Mouse (Mus musculus) forebrain, embryonic 12.5 days (tissue): ENCODE results near the gene C130050O18Rik. TPM values are rescaled to one million over a fixed set of nuclear protein-coding genes. Genes with fewer than 3 reads are reported as not detected.

Source experiments
- ATAC-seq: fragments of 200-750 bp; cut with Nextera tagmentation; 2 replicates; pipeline ENCODE4 v1.8.0; 2017; ENCODE audit warnings: moderate TSS enrichment; ENCODE audit not compliant: low FRiP score
- H3K27ac ChIP-seq: fragments of 300-500 bp; sonication (generic); 2 replicates; pipeline ENCODE4 v1.5.1; 2016; ENCODE audit warnings: mild to moderate bottlenecking
- H3K27me3 ChIP-seq: fragments of 300-500 bp; sonication (generic); 2 replicates; pipeline ENCODE4 v1.6.1; 2016; ENCODE audit warnings: mild to moderate bottlenecking
- H3K36me3 ChIP-seq: fragments of 300-500 bp; sonication (generic); replicated peaks from 2 replicates; pipeline ENCODE4 v1.6.1; 2016; ENCODE audit warnings: mild to moderate bottlenecking
- H3K4me1 ChIP-seq: fragments of 300-500 bp; sonication (generic); 2 replicates; pipeline ENCODE4 v1.6.1; 2016
- H3K4me2 ChIP-seq: fragments of 300-500 bp; sonication (generic); 2 replicates; pipeline ENCODE4 v1.6.1; 2016; ENCODE audit warnings: mild to moderate bottlenecking, moderate library complexity
- H3K4me3 ChIP-seq: fragments of 300-500 bp; sonication (generic); replicated peaks from 2 replicates; pipeline ENCODE4 v1.5.1; 2016; ENCODE audit warnings: mild to moderate bottlenecking
- H3K9ac ChIP-seq: fragments of 300-500 bp; sonication (generic); 2 replicates; pipeline ENCODE4 v1.6.1; 2016; ENCODE audit warnings: mild to moderate bottlenecking
- H3K9me3 ChIP-seq: fragments of 300-500 bp; sonication (generic); 2 replicates; pipeline ENCODE4 v1.6.1; 2016
- WGBS: fragments of 180-500 bp; shearing (Covaris S2); methylation state at CpG from one replicate; pipeline ENCODE4 v1.1.7; 2016; 5-methylcytosine and 5-hydroxymethylcytosine counted together
- polyA plus RNA-seq: library from polyadenylated mRNA; unstranded; fragments of >200 nt; fragmentation: Nextera tagmentation; extraction: Ambion mirVana; gene quantifications from 2 replicates; pipeline ENCODE4 v1.2.1, GENCODE M21; 2016

Gene C130050O18Rik
- polyA plus RNA-seq, result 0.10 and 0.22 TPM in 2 replicates

GRCm38 (mm10) chr5:139404801-139405401 is at the start of gene C130050O18Rik:
C130050O18Rik (plus strand) TSS chr5:139405280.
- Histone ChIP-seq H3K4me3 (no peak within 1 kb of the TSS), H3K9me3 (no peaks in the 10 kb centered on the region), H3K27me3 (no peaks in the 10 kb centered on the region), H3K36me3 (no peaks in the 10 kb centered on the region), H3K27ac (no peak within 1 kb of the TSS), H3K4me2 (no peak within 1 kb of the TSS), H3K4me1 (peaks cover 7% of the 10 kb centered on the region; the same call in 1 of the 2 replicates), H3K9ac (no peak within 1 kb of the TSS)
- 86% methylated on average over 6 of the region's 6 CpGs for WGBS
- no peak for ATAC-seq

GRCm38 (mm10) chr5:139358653-139359052 is 46.4 kb upstream of the C130050O18Rik start:
- Histone ChIP-seq H3K27me3 (no peaks in the 10 kb centered on the region), H3K27ac (no peak overlapping the region), H3K4me3 (no peak overlapping the region), H3K36me3 (peaks cover 2% of the 10 kb centered on the region; the same call in 1 of the 2 replicates), H3K4me1 (no peaks in the 10 kb centered on the region), H3K9ac (no peak overlapping the region), H3K9me3 (no peaks in the 10 kb centered on the region), H3K4me2 (no peak overlapping the region)
- 78% methylated on average over 2 of the region's 2 CpGs for WGBS
- ATAC-seq, result peak; percentile 31; the same call in 1 of the 2 replicates

GRCm38 (mm10) chr5:139359244-139359643 is 45.8 kb upstream of the C130050O18Rik start:
- peaks cover 2% of the 10 kb centered on the region; the same call in 1 of the 2 replicates for H3K36me3 ChIP-seq
- no peaks in the 10 kb centered on the region for H3K27me3 ChIP-seq
- no peak for ATAC-seq
- no peak overlapping the region for H3K4me3 ChIP-seq
- H3K27ac ChIP-seq, result no peak overlapping the region
- 0 out of 2 replicates have a peak, but pooled peaks cover under 1% of the 10 kb centered on the region for H3K4me1 ChIP-seq
- H3K9ac ChIP-seq, result no peak overlapping the region
- 97% methylated on average over 5 of the region's 5 CpGs for WGBS
- H3K4me2 ChIP-seq, result no peak overlapping the region
- H3K9me3 ChIP-seq, result no peaks in the 10 kb centered on the region

- H3K27me3 ChIP-seq, result no peaks in the 10 kb centered on the region
- ATAC-seq, result no peak
- 0 out of 2 replicates have a peak, but pooled peaks cover 2% of the 10 kb centered on the region for H3K36me3 ChIP-seq
- H3K4me3 ChIP-seq, result no peak overlapping the region
- H3K4me1 ChIP-seq, result peaks cover 14% of the 10 kb centered on the region
- no peak overlapping the region for H3K9ac ChIP-seq
- H3K4me2 ChIP-seq, result no peak overlapping the region
- no peaks in the 10 kb centered on the region for H3K9me3 ChIP-seq
- H3K27ac ChIP-seq, result no peak overlapping the region
- 64% methylated on average over 7 of the region's 7 CpGs for WGBS
Observed at GRCm38 (mm10) chr5:139363858-139364257, 41.2 kb upstream of the C130050O18Rik start.

GRCm38 (mm10) chr5:139364260-139364910 is 40.7 kb upstream of the C130050O18Rik start:
- no peaks in the 10 kb centered on the region for H3K9me3 ChIP-seq
- WGBS, result 40% methylated on average over 12 of the region's 12 CpGs
- H3K36me3 ChIP-seq, result 0 out of 2 replicates have a peak, but pooled peaks cover 2% of the 10 kb centered on the region
- H3K4me2 ChIP-seq, result no peak overlapping the region
- H3K4me1 ChIP-seq, result peaks cover 15% of the 10 kb centered on the region
- H3K27ac ChIP-seq, result no peak overlapping the region
- H3K27me3 ChIP-seq, result no peaks in the 10 kb centered on the region
- ATAC-seq, result peak; percentile 69
- no peak overlapping the region for H3K4me3 ChIP-seq
- no peak overlapping the region for H3K9ac ChIP-seq

- 0 out of 2 replicates have a peak, but pooled peaks cover 2% of the 10 kb centered on the region for H3K36me3 ChIP-seq
- no peaks in the 10 kb centered on the region for H3K9me3 ChIP-seq
- H3K9ac ChIP-seq, result no peak overlapping the region
- peaks cover 15% of the 10 kb centered on the region for H3K4me1 ChIP-seq
- H3K27ac ChIP-seq, result no peak overlapping the region
- no peak for ATAC-seq
- WGBS, result 41% methylated on average over 5 of the region's 5 CpGs
- H3K4me2 ChIP-seq, result no peak overlapping the region
- H3K4me3 ChIP-seq, result no peak overlapping the region
- H3K27me3 ChIP-seq, result 0 out of 2 replicates have a peak, but pooled peaks cover 2% of the 10 kb centered on the region
Observed at GRCm38 (mm10) chr5:139364911-139365571, 40.0 kb upstream of the C130050O18Rik start.

DNA sequence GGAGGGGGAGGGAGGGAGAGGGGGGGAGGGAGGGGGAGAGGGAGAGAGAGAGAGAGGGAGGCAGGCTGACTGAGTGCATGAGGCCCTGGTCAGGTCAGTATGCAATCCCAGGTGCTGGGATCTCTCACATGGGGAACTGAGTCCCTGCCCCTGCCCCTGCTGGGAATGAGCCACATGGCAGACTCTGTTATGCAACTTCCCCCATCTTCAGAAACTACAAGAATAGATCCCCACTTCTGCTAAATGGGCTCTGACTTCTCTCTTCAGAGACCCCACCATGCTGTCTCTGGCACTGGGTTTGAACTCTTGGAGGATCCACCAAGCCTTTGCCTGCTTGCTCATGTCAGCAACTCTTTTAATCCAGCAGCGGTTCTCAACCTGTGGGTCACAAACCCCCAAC is 39.3 kb upstream of the C130050O18Rik start:
- WGBS, result 69% methylated on average over 1 of the region's 1 CpGs
- Histone ChIP-seq H3K4me3 (no peak overlapping the region), H3K4me2 (no peak overlapping the region), H3K9me3 (no peaks in the 10 kb centered on the region), H3K27ac (no peak overlapping the region), H3K36me3 (no peaks in the 10 kb centered on the region), H3K27me3 (0 out of 2 replicates have a peak, but pooled peaks cover 4% of the 10 kb centered on the region), H3K4me1 (peaks cover 23% of the 10 kb centered on the region), H3K9ac (no peak overlapping the region)
- ATAC-seq, result no peak

GRCm38 (mm10) chr5:139366484-139366883 is 38.6 kb upstream of the C130050O18Rik start:
- WGBS, result 80% methylated on average over 11 of the region's 11 CpGs
- Histone ChIP-seq H3K27me3 (0 out of 2 replicates have a peak, but pooled peaks cover 4% of the 10 kb centered on the region), H3K27ac (no peak overlapping the region), H3K4me3 (no peak overlapping the region), H3K4me1 (peaks cover 29% of the 10 kb centered on the region), H3K9me3 (no peaks in the 10 kb centered on the region), H3K36me3 (no peaks in the 10 kb centered on the region), H3K4me2 (no peak overlapping the region), H3K9ac (no peak overlapping the region)
- no peak for ATAC-seq

- Histone ChIP-seq H3K4me1 (peaks cover 37% of the 10 kb centered on the region), H3K4me3 (no peak overlapping the region), H3K9me3 (no peaks in the 10 kb centered on the region), H3K27ac (no peak overlapping the region), H3K36me3 (no peaks in the 10 kb centered on the region), H3K9ac (no peak overlapping the region), H3K4me2 (no peak overlapping the region), H3K27me3 (0 out of 2 replicates have a peak, but pooled peaks cover 4% of the 10 kb centered on the region)
- ATAC-seq, result no peak
- 97% methylated on average over 4 of the region's 4 CpGs for WGBS
Observed at GRCm38 (mm10) chr5:139367884-139368458, 37.1 kb upstream of the C130050O18Rik start.

GRCm38 (mm10) chr5:139368638-139369320 is 36.3 kb upstream of the C130050O18Rik start:
- Histone ChIP-seq H3K4me3 (no peak overlapping the region), H3K27me3 (0 out of 2 replicates have a peak, but pooled peaks cover 4% of the 10 kb centered on the region), H3K27ac (no peak overlapping the region), H3K4me1 (peaks cover 37% of the 10 kb centered on the region), H3K36me3 (no peaks in the 10 kb centered on the region), H3K4me2 (no peak overlapping the region), H3K9ac (no peak overlapping the region), H3K9me3 (no peaks in the 10 kb centered on the region)
- ATAC-seq, result no peak
- WGBS, result 82% methylated on average over 11 of the region's 11 CpGs

GRCm38 (mm10) chr5:139370336-139370735 is 34.7 kb upstream of the C130050O18Rik start:
- H3K4me1 ChIP-seq, result peaks cover 26% of the 10 kb centered on the region
- H3K27me3 ChIP-seq, result 0 out of 2 replicates have a peak, but pooled peaks cover 4% of the 10 kb centered on the region
- 86% methylated on average over 6 of the region's 6 CpGs for WGBS
- no peak overlapping the region for H3K27ac ChIP-seq
- H3K9ac ChIP-seq, result no peak overlapping the region
- H3K36me3 ChIP-seq, result no peaks in the 10 kb centered on the region
- H3K4me3 ChIP-seq, result no peak overlapping the region
- no peak for ATAC-seq
- no peak overlapping the region for H3K4me2 ChIP-seq
- no peaks in the 10 kb centered on the region for H3K9me3 ChIP-seq
